Mouse (Mus musculus): Measurements from ENCODE around the gene Nckap5l. TPM values are rescaled to one million over a fixed set of nuclear protein-coding genes. Genes with fewer than 3 reads are reported as not detected.

Nckap5l gene
- polyA plus RNA-seq, 1 experiment from 2014 or later: 10.3 TPM

DNA sequence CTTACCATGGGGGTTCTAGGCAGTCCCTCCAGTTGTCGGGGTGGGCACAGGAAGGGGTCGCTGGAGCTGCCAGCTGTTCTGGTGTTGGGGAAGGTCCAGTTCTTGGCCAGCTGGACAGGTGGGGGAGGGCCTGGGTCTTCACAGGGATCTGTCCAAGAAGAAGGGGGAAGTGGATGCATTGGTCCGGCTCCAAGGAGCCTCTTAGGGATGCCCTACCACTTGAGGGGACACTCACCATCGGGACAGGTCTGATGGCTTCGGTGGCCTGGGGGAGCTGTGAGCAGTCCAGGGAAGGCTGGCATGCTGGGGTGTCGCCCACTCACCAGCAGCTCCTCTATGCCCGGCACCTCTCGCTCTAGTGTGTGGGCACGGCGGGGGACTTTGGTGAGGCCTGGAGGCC, 34.4 kb downstream of the Nckap5l start:
- no peaks in the 10 kb centered on the region for H3K27me3 ChIP-seq
- no peak overlapping the region for H3K4me3 ChIP-seq
- H3K9ac ChIP-seq: no peak overlapping the region
- ATAC-seq (ENCODE audit: insufficient number of reproducible peaks, insufficient read depth, low FRiP score, low TSS enrichment, low read depth): no peak
- H3K9me3 ChIP-seq: no peaks in the 10 kb centered on the region
- H3K36me3 ChIP-seq: peaks cover 68% of the 10 kb centered on the region
- H3K27ac ChIP-seq: 0 out of 2 replicates have a peak overlapping the region, but pooled peaks have one; percentile 34
- peaks cover 24% of the 10 kb centered on the region for H3K4me1 ChIP-seq
- WGBS: 94% methylated on average over 10 of the region's 10 CpGs
- H3K4me2 ChIP-seq: no peak overlapping the region

DNA sequence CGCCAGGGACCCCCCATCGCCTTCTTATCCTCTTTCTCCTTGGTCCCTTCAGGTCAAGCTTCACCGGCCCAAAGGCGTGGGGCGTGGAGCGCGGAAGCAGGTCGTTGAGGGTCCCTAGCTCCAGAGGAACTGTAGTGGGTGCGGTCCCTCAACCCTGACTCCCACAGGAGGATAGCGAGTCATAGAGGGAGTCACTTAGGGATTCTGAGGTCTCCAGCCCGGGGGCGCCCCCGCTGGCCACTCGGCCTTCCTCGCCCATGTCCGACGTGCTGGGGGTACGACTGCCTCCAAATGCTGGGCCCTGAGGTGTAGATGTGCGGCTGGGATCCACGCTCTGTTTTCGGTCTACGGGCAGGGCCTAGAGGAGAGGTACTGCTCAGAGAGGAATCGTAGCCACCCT, 35.0 kb downstream of the Nckap5l start:
- 94% methylated on average over 23 of the region's 23 CpGs for WGBS
- peaks cover 62% of the 10 kb centered on the region for H3K36me3 ChIP-seq
- H3K27ac ChIP-seq: peak overlapping the region; percentile 89

DNA sequence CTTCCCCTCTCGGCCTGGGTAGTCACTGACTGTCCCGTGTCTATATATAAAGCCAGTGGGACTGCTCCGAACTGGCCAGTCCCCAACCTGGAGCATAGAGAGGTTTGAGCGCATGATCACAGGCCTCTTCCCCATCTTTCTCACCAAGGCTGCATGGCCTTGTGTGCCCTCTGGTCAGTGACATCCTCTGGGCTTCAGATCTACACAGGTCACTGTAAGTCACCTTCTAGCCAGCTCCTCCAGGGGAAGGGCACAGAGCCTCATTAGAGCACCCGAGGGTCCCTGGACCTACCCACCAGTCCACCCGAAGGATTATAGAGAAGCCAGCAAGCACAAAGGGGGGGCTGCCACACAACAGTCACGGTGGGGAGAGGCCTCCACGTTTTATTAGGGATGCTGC, 35.9 kb downstream of the Nckap5l start:
- Histone ChIP-seq H3K27me3 (no peaks in the 10 kb centered on the region), H3K9me3 (no peaks in the 10 kb centered on the region), H3K27ac (peak overlapping the region; percentile 89), H3K4me1 (peaks cover 29% of the 10 kb centered on the region), H3K4me2 (no peak overlapping the region), H3K9ac (no peak overlapping the region), H3K4me3 (no peak overlapping the region), H3K36me3 (peaks cover 54% of the 10 kb centered on the region)
- WGBS: 81% methylated on average over 8 of the region's 8 CpGs
- no peak for ATAC-seq (ENCODE audit: insufficient number of reproducible peaks, insufficient read depth, low FRiP score, low TSS enrichment, low read depth)

More for the DNA sequence above, 35.0 kb downstream of the Nckap5l start:
- no peak overlapping the region for H3K4me3 ChIP-seq
- H3K4me2 ChIP-seq: no peak overlapping the region
- no peaks in the 10 kb centered on the region for H3K9me3 ChIP-seq
- H3K27me3 ChIP-seq: no peaks in the 10 kb centered on the region
- no peak for ATAC-seq (ENCODE audit: insufficient number of reproducible peaks, insufficient read depth, low FRiP score, low TSS enrichment, low read depth)
- H3K4me1 ChIP-seq: peaks cover 29% of the 10 kb centered on the region
- no peak overlapping the region for H3K9ac ChIP-seq

DNA sequence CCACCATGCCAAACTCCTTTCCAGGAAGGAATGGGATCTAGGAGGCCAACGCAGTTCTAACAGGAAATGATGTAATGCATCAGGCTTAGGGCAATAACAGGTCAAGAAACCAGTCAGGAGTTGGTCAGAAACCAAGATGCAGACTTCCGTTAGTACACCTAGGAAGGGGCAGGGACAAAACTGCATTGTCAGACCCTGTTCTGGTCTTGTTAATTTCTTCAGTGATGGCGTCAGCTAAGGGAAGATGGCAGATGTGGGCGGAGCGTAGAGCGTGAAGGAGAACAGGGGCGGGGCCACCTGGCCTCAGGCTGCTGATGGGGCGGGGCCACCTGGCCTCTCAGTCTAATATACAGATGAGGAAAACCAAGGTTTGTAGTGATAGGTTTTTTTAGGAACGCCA, 36.4 kb downstream of the Nckap5l start:
- no peak overlapping the region for H3K4me3 ChIP-seq
- H3K4me2 ChIP-seq: peak overlapping the region; percentile 46
- no peak overlapping the region for H3K9ac ChIP-seq
- WGBS: 70% methylated on average over 9 of the region's 9 CpGs
- no peaks in the 10 kb centered on the region for H3K27me3 ChIP-seq
- ATAC-seq (ENCODE audit: insufficient number of reproducible peaks, insufficient read depth, low FRiP score, low TSS enrichment, low read depth): no peak
- no peaks in the 10 kb centered on the region for H3K9me3 ChIP-seq
- peaks cover 32% of the 10 kb centered on the region for H3K4me1 ChIP-seq
- H3K27ac ChIP-seq: peak overlapping the region; percentile 89
- H3K36me3 ChIP-seq: peaks cover 48% of the 10 kb centered on the region

DNA sequence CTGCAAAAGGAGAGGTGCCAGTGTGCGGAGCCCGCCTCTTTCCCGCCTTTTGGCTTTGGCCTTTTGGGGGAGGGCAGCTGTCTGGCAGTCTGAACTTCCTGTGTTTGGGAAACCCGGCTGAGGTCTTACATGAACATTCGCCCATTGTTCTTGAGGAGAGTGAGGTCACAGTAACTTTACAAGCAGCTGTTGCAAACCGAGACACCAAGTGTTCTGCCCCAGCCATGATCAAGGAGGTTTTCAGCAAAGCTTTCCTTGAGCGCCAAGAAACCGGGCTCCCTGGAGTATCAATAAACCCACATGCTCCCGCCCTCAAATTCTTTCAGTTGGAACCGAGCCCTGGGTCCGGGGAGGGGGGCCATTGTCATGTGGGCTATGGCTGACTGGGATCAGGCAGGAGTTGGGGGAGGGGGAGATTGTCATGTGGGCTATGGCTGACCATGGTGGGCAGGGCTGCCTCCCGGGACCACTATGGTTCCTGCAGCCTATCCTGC, 37.0 kb downstream of the Nckap5l start:
- peak overlapping the region; percentile 19 for H3K4me3 ChIP-seq
- no peaks in the 10 kb centered on the region for H3K27me3 ChIP-seq
- ATAC-seq (ENCODE audit: insufficient number of reproducible peaks, insufficient read depth, low FRiP score, low TSS enrichment, low read depth): peak; percentile 43; the same call in 1 of the 2 replicates
- WGBS: 13% methylated on average over 12 of the region's 12 CpGs
- H3K9ac ChIP-seq: peak overlapping the region; percentile 52; the same call in 1 of the 2 replicates
- peaks cover 43% of the 10 kb centered on the region for H3K36me3 ChIP-seq
- H3K27ac ChIP-seq: peak overlapping the region; percentile 89
- H3K4me2 ChIP-seq: peak overlapping the region; percentile 46
- H3K4me1 ChIP-seq: peaks cover 33% of the 10 kb centered on the region
- no peaks in the 10 kb centered on the region for H3K9me3 ChIP-seq

DNA sequence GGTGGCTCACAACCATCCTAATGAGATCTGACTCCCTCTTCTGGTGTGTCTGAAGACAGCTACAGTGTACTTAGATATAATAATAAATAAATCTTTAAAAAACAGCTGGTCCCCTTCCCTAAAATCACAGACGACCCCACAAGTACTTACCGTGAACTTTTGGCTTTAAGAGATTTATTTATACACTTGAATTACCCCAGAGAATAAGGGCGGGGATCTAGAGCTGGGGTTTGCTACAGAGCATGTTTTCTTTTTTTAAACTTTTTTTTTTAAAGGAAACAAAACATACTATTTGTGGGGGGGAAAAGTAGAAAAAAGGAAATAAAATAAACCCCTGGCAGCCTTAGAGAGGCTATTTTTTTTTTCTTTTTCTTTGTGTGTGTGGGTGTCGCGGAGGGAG, 37.4 kb downstream of the Nckap5l start:
- H3K9me3 ChIP-seq: no peaks in the 10 kb centered on the region
- no peaks in the 10 kb centered on the region for H3K27me3 ChIP-seq
- H3K36me3 ChIP-seq: peaks cover 38% of the 10 kb centered on the region
- H3K9ac ChIP-seq: 0 out of 2 replicates have a peak overlapping the region, but pooled peaks have one; percentile 52
- no peak for ATAC-seq (ENCODE audit: insufficient number of reproducible peaks, insufficient read depth, low FRiP score, low TSS enrichment, low read depth)
- H3K4me1 ChIP-seq: peaks cover 33% of the 10 kb centered on the region
- WGBS: 20% methylated on average over 5 of the region's 5 CpGs
- H3K27ac ChIP-seq: peak overlapping the region; percentile 89
- H3K4me2 ChIP-seq: peak overlapping the region; percentile 46
- peak overlapping the region; percentile 19 for H3K4me3 ChIP-seq

DNA sequence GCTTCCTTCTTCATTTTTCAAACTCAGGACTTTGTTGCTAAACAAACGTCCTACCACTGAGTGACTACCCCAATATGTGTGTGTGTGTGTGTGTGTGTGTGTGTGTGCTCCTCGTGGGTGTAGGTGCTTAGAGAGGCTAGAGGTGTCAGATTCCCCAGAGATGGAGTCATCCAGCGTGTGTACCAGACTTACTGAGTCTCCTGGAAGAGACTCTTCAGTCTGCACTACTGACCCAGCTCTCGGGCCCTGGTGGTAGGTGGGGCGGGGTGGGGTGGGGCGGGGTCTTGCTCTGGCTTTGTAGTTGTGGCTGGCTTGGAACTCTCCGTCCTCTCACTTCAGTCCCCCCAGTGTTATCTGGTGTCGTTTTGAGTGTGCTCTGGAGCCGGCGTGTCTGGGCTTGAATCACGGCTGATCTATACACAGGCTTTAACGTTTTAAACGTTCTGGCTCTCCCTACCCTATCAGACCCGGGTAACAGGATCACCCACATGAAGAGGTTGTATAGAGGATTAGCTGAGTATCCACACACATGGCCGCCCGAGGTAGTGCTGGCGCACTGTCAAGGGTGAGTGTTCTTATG, 39.8 kb downstream of the Nckap5l start:
- no peaks in the 10 kb centered on the region for H3K9me3 ChIP-seq
- H3K4me1 ChIP-seq: peaks cover 33% of the 10 kb centered on the region
- no peak for ATAC-seq (ENCODE audit: insufficient number of reproducible peaks, insufficient read depth, low FRiP score, low TSS enrichment, low read depth)
- 0 out of 2 replicates have a peak overlapping the region, but pooled peaks have one; percentile 41 for H3K27ac ChIP-seq
- H3K9ac ChIP-seq: no peak overlapping the region
- no peak overlapping the region for H3K4me3 ChIP-seq
- WGBS: 33% methylated on average over 17 of the region's 17 CpGs
- peaks cover 17% of the 10 kb centered on the region for H3K36me3 ChIP-seq
- no peak overlapping the region for H3K4me2 ChIP-seq
- H3K27me3 ChIP-seq: no peaks in the 10 kb centered on the region

DNA sequence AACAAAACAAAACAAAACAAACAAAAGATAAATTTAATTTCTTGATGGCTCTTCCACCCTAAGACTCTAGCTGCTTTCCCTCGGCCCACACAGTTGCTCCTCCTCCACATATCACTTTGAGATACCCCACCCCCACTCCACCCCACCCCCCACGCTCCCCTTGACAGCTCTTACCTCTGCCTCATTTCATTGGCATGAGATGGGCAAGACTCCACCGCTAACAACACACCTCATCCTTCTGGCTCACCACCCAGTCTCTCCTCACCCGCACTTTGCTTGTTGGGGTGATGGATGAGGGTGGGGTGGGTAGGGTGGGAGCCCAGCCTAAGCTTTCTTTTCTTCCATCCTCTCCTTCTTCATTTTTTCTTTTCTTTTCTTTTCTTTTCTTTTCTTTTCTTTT, 40.6 kb downstream of the Nckap5l start:
- Histone ChIP-seq H3K4me2 (no peak overlapping the region), H3K27me3 (no peaks in the 10 kb centered on the region), H3K9ac (no peak overlapping the region), H3K27ac (no peak overlapping the region), H3K9me3 (no peaks in the 10 kb centered on the region), H3K4me3 (no peak overlapping the region), H3K36me3 (peaks cover 8% of the 10 kb centered on the region), H3K4me1 (peaks cover 33% of the 10 kb centered on the region)
- 49% methylated on average over 4 of the region's 4 CpGs for WGBS
- ATAC-seq (ENCODE audit: insufficient number of reproducible peaks, insufficient read depth, low FRiP score, low TSS enrichment, low read depth): no peak

DNA sequence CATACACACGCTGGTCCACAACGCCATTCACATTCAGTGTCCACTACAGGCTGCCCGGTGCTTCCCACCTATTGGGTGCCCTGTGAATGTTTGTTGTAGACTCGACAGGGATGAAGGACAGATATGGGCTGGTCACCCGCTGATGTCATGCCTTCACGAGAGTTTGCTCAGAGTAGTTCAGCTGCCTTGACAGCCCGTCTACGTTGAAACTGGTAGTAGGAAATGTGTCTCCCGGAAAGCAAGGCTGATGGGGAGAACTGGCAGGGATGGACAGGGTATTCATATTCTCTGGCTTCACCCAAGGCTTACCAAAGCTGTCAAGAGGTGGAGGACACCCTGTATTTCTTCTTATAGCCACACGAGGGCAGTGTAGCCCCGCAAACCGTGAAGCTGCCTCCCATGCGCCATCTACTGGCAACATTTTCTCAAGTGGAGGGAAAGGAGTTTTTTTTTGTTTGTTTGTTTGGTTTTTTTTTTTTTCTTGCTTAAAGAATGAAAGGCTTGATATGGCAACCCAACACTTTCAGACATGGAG, 41.1 kb downstream of the Nckap5l start:
- no peak for ATAC-seq (ENCODE audit: insufficient number of reproducible peaks, insufficient read depth, low FRiP score, low TSS enrichment, low read depth)
- Histone ChIP-seq H3K4me3 (peak overlapping the region; percentile 12; the same call in 1 of the 2 replicates), H3K4me2 (no peak overlapping the region; the same call in 1 of the 2 replicates), H3K36me3 (peaks cover 3% of the 10 kb centered on the region; the same call in 1 of the 2 replicates), H3K9ac (no peak overlapping the region), H3K27ac (no peak overlapping the region), H3K4me1 (peaks cover 30% of the 10 kb centered on the region), H3K27me3 (no peaks in the 10 kb centered on the region), H3K9me3 (no peaks in the 10 kb centered on the region)
- 21% methylated on average over 13 of the region's 13 CpGs for WGBS

DNA sequence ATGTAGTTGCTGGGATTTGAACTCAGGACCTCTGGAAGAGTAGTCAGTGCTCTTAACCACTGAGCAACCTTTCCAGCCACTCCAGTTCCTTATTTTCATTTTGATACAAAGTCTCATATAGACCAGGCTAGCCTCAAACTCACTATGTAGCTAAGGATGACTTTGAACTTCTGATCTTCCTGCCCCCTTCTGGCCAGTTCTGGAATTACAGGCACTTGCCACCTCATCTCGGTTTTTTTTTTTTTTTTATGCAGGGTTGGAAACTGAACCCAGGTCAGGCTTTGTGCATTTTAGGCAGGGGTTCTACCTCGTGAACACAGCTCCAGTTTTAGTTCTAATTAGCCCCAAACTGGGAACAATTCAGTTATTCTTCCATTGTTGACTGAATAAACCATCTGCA, 41.8 kb downstream of the Nckap5l start:
- H3K36me3 ChIP-seq: no peaks in the 10 kb centered on the region
- ATAC-seq (ENCODE audit: insufficient number of reproducible peaks, insufficient read depth, low FRiP score, low TSS enrichment, low read depth): no peak
- no peak overlapping the region for H3K4me2 ChIP-seq
- 15% methylated on average over 2 of the region's 2 CpGs for WGBS
- no peak overlapping the region for H3K9ac ChIP-seq
- no peak overlapping the region for H3K27ac ChIP-seq
- H3K4me3 ChIP-seq: no peak overlapping the region
- H3K27me3 ChIP-seq: no peaks in the 10 kb centered on the region
- H3K9me3 ChIP-seq: no peaks in the 10 kb centered on the region
- H3K4me1 ChIP-seq: peaks cover 28% of the 10 kb centered on the region

DNA sequence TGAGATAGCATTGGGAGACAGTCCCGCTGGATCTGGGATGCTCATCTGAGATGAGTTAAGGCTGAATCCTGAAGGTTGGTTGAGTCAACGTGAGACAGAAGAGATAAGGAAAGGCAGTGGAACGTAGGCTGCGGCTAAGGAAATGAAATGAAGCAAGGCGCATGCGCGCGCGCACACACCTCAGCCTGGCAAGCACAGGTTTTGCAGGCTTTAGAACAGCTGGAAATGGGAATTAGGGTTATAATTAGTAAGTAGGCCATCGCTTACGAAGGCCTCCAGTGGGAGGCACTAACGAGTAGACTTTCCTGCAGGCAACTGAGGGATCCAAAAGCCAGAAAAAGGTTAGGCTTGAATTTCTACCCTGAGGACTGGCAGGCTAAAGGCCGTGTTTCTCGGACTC, 45.8 kb downstream of the Nckap5l start:
- Histone ChIP-seq H3K4me3 (no peak overlapping the region), H3K4me2 (peak overlapping the region; percentile 14; the same call in 1 of the 2 replicates), H3K36me3 (peaks cover 38% of the 10 kb centered on the region), H3K27me3 (no peaks in the 10 kb centered on the region), H3K27ac (0 out of 2 replicates have a peak overlapping the region, but pooled peaks have one; percentile 28), H3K4me1 (peaks cover 8% of the 10 kb centered on the region; the same call in 1 of the 2 replicates), H3K9me3 (no peaks in the 10 kb centered on the region), H3K9ac (no peak overlapping the region)
- 53% methylated on average over 14 of the region's 14 CpGs for WGBS
- ATAC-seq (ENCODE audit: insufficient number of reproducible peaks, insufficient read depth, low FRiP score, low TSS enrichment, low read depth): no peak

DNA sequence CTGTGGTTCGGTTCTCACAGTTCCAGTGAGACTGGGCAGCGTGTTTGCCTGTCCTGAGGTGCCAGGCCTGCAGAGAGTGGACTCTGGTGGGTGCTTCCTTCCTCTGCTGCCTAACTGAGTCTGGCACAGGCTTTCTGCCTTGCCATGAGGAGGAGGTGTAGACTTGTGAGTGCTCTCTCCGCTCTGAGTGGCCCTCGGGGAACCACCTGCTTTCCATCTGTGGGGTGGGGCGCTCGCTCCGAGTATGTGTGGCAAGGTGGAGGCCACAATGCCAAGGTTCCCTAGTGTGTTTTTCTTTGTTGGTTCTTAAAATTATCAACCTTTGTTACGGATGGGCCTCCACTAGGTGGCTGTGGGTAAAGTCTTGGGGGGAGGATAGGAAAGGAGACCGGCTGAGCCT, 48.7 kb downstream of the Nckap5l start:
- H3K9me3 ChIP-seq: no peaks in the 10 kb centered on the region
- H3K4me1 ChIP-seq: 0 out of 2 replicates have a peak, but pooled peaks cover 4% of the 10 kb centered on the region
- no peak overlapping the region for H3K9ac ChIP-seq
- WGBS: 92% methylated on average over 9 of the region's 9 CpGs
- H3K27me3 ChIP-seq: no peaks in the 10 kb centered on the region
- H3K27ac ChIP-seq: no peak overlapping the region
- H3K36me3 ChIP-seq: peaks cover 67% of the 10 kb centered on the region
- H3K4me2 ChIP-seq: no peak overlapping the region
- no peak overlapping the region for H3K4me3 ChIP-seq
- no peak for ATAC-seq (ENCODE audit: insufficient number of reproducible peaks, insufficient read depth, low FRiP score, low TSS enrichment, low read depth)
